In genomic region chr6:134855926-134856325, GRCm38 (mm10) we compare ENCODE assay signal across 16 mouse cellular contexts.
"Had no signal": no experiment of that assay in that cellular context is flagged by ENCODE, and none has a peak within 500 bp of the region (broad histone marks: within the 10 kb centered on the region; RNA-seq: fewer than 3 reads in every experiment).

No protein-coding gene starts in this region.

- DNase-seq: lung, adult 2 months; lung, postnatal 14 days; lung, postnatal 36 days; right cerebral cortex, postnatal 14 days; thymus, adult 2 months; thymus, postnatal 25 days; thymus, postnatal 4 days had no signal

- H3K27ac ChIP-seq: lung, embryonic 15.5 days; macrophage; midbrain, embryonic 13.5 days; midbrain, embryonic 15.5 days; neural tube, embryonic 12.5 days; stomach, embryonic 15.5 days had no signal

- H3K4me1 ChIP-seq: megakaryocyte, embryonic 14.5 days; midbrain, embryonic 13.5 days; midbrain, embryonic 15.5 days; stomach, embryonic 15.5 days had no signal

- ATAC-seq: lung, postnatal 0 days; midbrain, embryonic 15.5 days had no signal

- H3K27me3 ChIP-seq: lung, embryonic 15.5 days; megakaryocyte, embryonic 14.5 days; midbrain, embryonic 13.5 days; midbrain, embryonic 15.5 days; neural tube, embryonic 12.5 days; stomach, embryonic 15.5 days had no signal

- H3K36me3 ChIP-seq: lung, embryonic 15.5 days; midbrain, embryonic 15.5 days; stomach, embryonic 15.5 days had no signal

- H3K9ac ChIP-seq: lung, embryonic 15.5 days; midbrain, embryonic 13.5 days; midbrain, embryonic 15.5 days; neural tube, embryonic 12.5 days; stomach, embryonic 15.5 days had no signal

- H3K4me3 ChIP-seq: lung, embryonic 15.5 days; midbrain, embryonic 13.5 days; midbrain, embryonic 15.5 days; neural tube, embryonic 12.5 days; stomach, embryonic 15.5 days had no signal

- H3K9me3 ChIP-seq: lung, embryonic 15.5 days; megakaryocyte, embryonic 14.5 days; midbrain, embryonic 13.5 days; midbrain, embryonic 15.5 days; neural tube, embryonic 12.5 days; stomach, embryonic 15.5 days had no signal

- H3K4me2 ChIP-seq: lung, embryonic 15.5 days; midbrain, embryonic 11.5 days; midbrain, embryonic 13.5 days; midbrain, embryonic 15.5 days; neural tube, embryonic 12.5 days; stomach, embryonic 15.5 days had no signal
